Mouse (Mus musculus): ENCODE measurements around the gene Lingo2. TPM values are rescaled to one million over a fixed set of nuclear protein-coding genes. Genes with fewer than 3 reads are reported as not detected.

Gene Lingo2
- not detected for polyA plus RNA-seq (2014; fragmentation: Illumina TruSeq; extraction: RNeasy Lipid Tissue Mini Kit (QIAGEN cat#74804); ENCODE audit: insufficient read depth, low read depth, low replicate concordance)

GRCm38 (mm10) chr4:36951150-36951954 is at the start of gene Lingo2:
TSS of gene Lingo2 (minus strand) at chr4:36951747.

Measured in lung, adult 10 weeks (tissue).